Comparison of ENCODE assay signal across 11 mouse cellular contexts in genomic region chr2:14631590-14631989, GRCm38 (mm10). TPM values are rescaled to one million over a fixed set of nuclear protein-coding genes. Genes with fewer than 3 reads are reported as not detected.
DNase-seq lines count a peak whose midpoint lies in the region; ATAC-seq and TF ChIP-seq lines count a peak whose summit lies in the region.
"Had no signal": no experiment of that assay in that cellular context is flagged by ENCODE, and none has a peak within 500 bp of the region (broad histone marks: within the 10 kb centered on the region; RNA-seq: fewer than 3 reads in every experiment).

No protein-coding gene starts in this region.

- no peak for TF ChIP-seq CTCF in CH12.LX (conservative IDR thresholded peaks at IDR 0.05 in 1 of 2, IDR thresholded peaks at IDR 0.05 in 1 of 2; ENCODE audit: low read depth in 2 of 2, low read length in 2 of 2)

- no peak overlapping the region for H3K9ac ChIP-seq in heart, embryonic 11.5 days (ENCODE audit: low read depth, low read length)
- H3K9ac ChIP-seq in CH12.LX (ENCODE audit: insufficient read depth, low read depth), result no peak overlapping the region
- H3K9ac ChIP-seq in liver, embryonic 13.5 days, result no peak overlapping the region
- H3K9ac ChIP-seq: heart, embryonic 13.5 days; lung, embryonic 14.5 days had no signal

- TF ChIP-seq POLR2A in CH12.LX (IDR thresholded peaks at IDR 0.05; ENCODE audit: low read depth, low read length), result no peak

- TF ChIP-seq EP300 in CH12.LX (IDR thresholded peaks at IDR 0.05; ENCODE audit: low read length), result peak; percentile 88

- TF ChIP-seq RAD21 in CH12.LX (IDR thresholded peaks at IDR 0.05; ENCODE audit: low read depth, low read length), result no peak; the same call in none of the 2 replicates

- no peaks in the 10 kb centered on the region for H3K79me2 ChIP-seq in CH12.LX (replicated peaks; ENCODE audit: control insufficient read depth, extremely low read depth, insufficient read depth, poor library complexity, severe bottlenecking)

- WGBS in heart, embryonic 11.5 days (ENCODE audit: insufficient replicate concordance), result 55% methylated on average over 1 of the region's 1 CpGs
- 14% methylated on average over 1 of the region's 1 CpGs for WGBS in liver, embryonic 13.5 days (ENCODE audit: insufficient replicate concordance)
- 100% methylated on average over 1 of the region's 1 CpGs for WGBS in forebrain, embryonic 10.5 days

- no peak for ATAC-seq in heart, embryonic 11.5 days (replicated peaks; ENCODE audit: insufficient number of reproducible peaks, low FRiP score, low TSS enrichment)
- ATAC-seq in liver, embryonic 13.5 days (ENCODE audit: low read depth), result no peak

- no peaks in the 10 kb centered on the region for H3K27me3 ChIP-seq in heart, embryonic 11.5 days (ENCODE audit: control insufficient read depth, insufficient read depth, low read length)
- no peaks in the 10 kb centered on the region for H3K27me3 ChIP-seq in CH12.LX (replicated peaks)
- no peaks in the 10 kb centered on the region for H3K27me3 ChIP-seq in liver, embryonic 13.5 days
- no peaks in the 10 kb centered on the region for H3K27me3 ChIP-seq in forebrain, embryonic 10.5 days (ENCODE audit: poor library complexity, severe bottlenecking)
- H3K27me3 ChIP-seq: heart, embryonic 13.5 days had no signal

- dilution Hi-C loops in CH12.LX (cut with MboI; ENCODE audit: extremely low pct_ligation_motif_present, extremely low pct_unique_long_range_greater_than_20kb, low sequenced_read_pairs), result no loop called here

- in situ Hi-C loops in CH12.LX (cut with MboI; ENCODE audit: low pct_ligation_motif_present, low pct_unique_long_range_greater_than_20kb, low sequenced_read_pairs), result no loop called here

- H3K4me2 ChIP-seq in heart, embryonic 11.5 days, result no peak overlapping the region
- H3K4me2 ChIP-seq in CH12.LX (ENCODE audit: insufficient read depth, low read depth, poor library complexity, severe bottlenecking), result no peak overlapping the region
- H3K4me2 ChIP-seq in liver, embryonic 13.5 days, result no peak overlapping the region
- H3K4me2 ChIP-seq: heart, embryonic 13.5 days; lung, embryonic 14.5 days had no signal

- H3K4me3 ChIP-seq in heart, embryonic 11.5 days (ENCODE audit: low read depth, low read length), result no peak overlapping the region
- no peak overlapping the region for H3K4me3 ChIP-seq in CH12.LX (replicated peaks in 1 of 3; ENCODE audit: low read depth in 2 of 3, low read length in 2 of 3, poor library complexity in 1 of 3)
- H3K4me3 ChIP-seq in liver, embryonic 13.5 days (replicated peaks), result no peak overlapping the region
- no peak overlapping the region for H3K4me3 ChIP-seq in forebrain, embryonic 10.5 days
- H3K4me3 ChIP-seq: heart, embryonic 13.5 days had no signal

- H3K27ac ChIP-seq in heart, embryonic 11.5 days (ENCODE audit: low read depth, low read length), result no peak overlapping the region
- no peak overlapping the region; the same call in 1 of the 2 replicates for H3K27ac ChIP-seq in CH12.LX (ENCODE audit: insufficient read depth, low read depth)
- H3K27ac ChIP-seq in liver, embryonic 13.5 days, result no peak overlapping the region
- no peak overlapping the region for H3K27ac ChIP-seq in forebrain, embryonic 10.5 days
- H3K27ac ChIP-seq: heart, embryonic 13.5 days had no signal

- peak; percentile 97 for DNase-seq in heart, adult 11 months
- peak; percentile 90 for DNase-seq in CH12.LX (ENCODE audit: extremely low read depth)
- peak; percentile 13 for DNase-seq in liver, embryonic 13.5 days
- DNase-seq in spleen, adult 12 weeks (ENCODE audit: low spot score), result peak; percentile 46
- DNase-seq in forebrain, embryonic 10.5 days (ENCODE audit: extremely low spot score, low spot score), result no peak
- DNase-seq in urinary bladder, postnatal 4 days (ENCODE audit: low spot score in 2 of 2), result no peak
- DNase-seq in embryo, embryonic 10.5 days (ENCODE audit: low spot score), result no peak
- DNase-seq: kidney, postnatal 10 days; lung, embryonic 14.5 days had no signal

- H3K36me3 ChIP-seq in heart, embryonic 11.5 days (ENCODE audit: control insufficient read depth, insufficient read depth, low read length), result no peaks in the 10 kb centered on the region
- no peaks in the 10 kb centered on the region for H3K36me3 ChIP-seq in CH12.LX (replicated peaks in 1 of 2; ENCODE audit: control insufficient read depth in 1 of 2, insufficient read depth in 1 of 2, low read length in 1 of 2)
- no peaks in the 10 kb centered on the region for H3K36me3 ChIP-seq in liver, embryonic 13.5 days
- no peaks in the 10 kb centered on the region for H3K36me3 ChIP-seq in forebrain, embryonic 10.5 days (replicated peaks)

- H3K4me1 ChIP-seq in heart, embryonic 11.5 days (ENCODE audit: control insufficient read depth, insufficient read depth, low read length), result peaks cover 4% of the 10 kb centered on the region; the same call in 1 of the 2 replicates
- peaks cover 4 to 54% of the 10 kb centered on the region in 2 experiments; a peak in 3 of 4 replicates for H3K4me1 ChIP-seq in CH12.LX (ENCODE audit: control insufficient read depth in 1 of 2, insufficient read depth in 2 of 2)
- H3K4me1 ChIP-seq in liver, embryonic 13.5 days (replicated peaks), result no peaks in the 10 kb centered on the region
- no peaks in the 10 kb centered on the region for H3K4me1 ChIP-seq in forebrain, embryonic 10.5 days

- H3K9me3 ChIP-seq in heart, embryonic 11.5 days (replicated peaks; ENCODE audit: control insufficient read depth, low read length), result no peaks in the 10 kb centered on the region
- H3K9me3 ChIP-seq in CH12.LX (replicated peaks; ENCODE audit: low read length), result no peaks in the 10 kb centered on the region
- no peaks in the 10 kb centered on the region for H3K9me3 ChIP-seq in liver, embryonic 13.5 days (replicated peaks)
- H3K9me3 ChIP-seq in forebrain, embryonic 10.5 days, result no peaks in the 10 kb centered on the region
- H3K9me3 ChIP-seq: heart, embryonic 13.5 days had no signal

TF ChIP-seq in CH12.LX, 34 proteins besides CTCF, POLR2A, EP300 and RAD21:
- TF ChIP-seq MXI1 (IDR thresholded peaks at IDR 0.05; ENCODE audit: low read depth, low read length) (no peak), ELF1 (IDR thresholded peaks at IDR 0.05; ENCODE audit: low read depth, low read length) (peak; percentile 40; the same call in 1 of the 2 replicates), JUN (IDR thresholded peaks at IDR 0.05; ENCODE audit: insufficient read depth, low read depth, low read length) (no peak), CHD2 (IDR thresholded peaks at IDR 0.05; ENCODE audit: low read length) (no peak), E2F4 (IDR thresholded peaks at IDR 0.05; ENCODE audit: insufficient replicate concordance, low read depth, low read length) (no peak), MAFK (IDR thresholded peaks at IDR 0.05; ENCODE audit: insufficient replicate concordance, low read length) (no peak), JUND (conservative IDR thresholded peaks at IDR 0.05; ENCODE audit: low read depth, low read length) (0 out of 2 replicates have a peak, but pooled peaks have one; percentile 16), TCF12 (IDR thresholded peaks at IDR 0.05; ENCODE audit: low read depth, low read length) (0 out of 2 replicates have a peak, but pooled peaks have one; percentile 27), BHLHE40 (IDR thresholded peaks at IDR 0.05; ENCODE audit: low read depth, low read length) (peak; percentile 22; the same call in 1 of the 2 replicates), GABPA (IDR thresholded peaks at IDR 0.05; ENCODE audit: insufficient replicate concordance, low read depth, low read length) (no peak), IRF4 (IDR thresholded peaks at IDR 0.05; ENCODE audit: low read depth, low read length) (peak; percentile 69), MAZ (IDR thresholded peaks at IDR 0.05; ENCODE audit: low read depth, low read length) (peak; percentile 80; the same call in 1 of the 2 replicates), USF1 (IDR thresholded peaks at IDR 0.05; ENCODE audit: low read depth, low read length) (no peak), ETS1 (conservative IDR thresholded peaks at IDR 0.05; ENCODE audit: low read depth, low read length) (peak; percentile 46; the same call in 1 of the 2 replicates), RCOR1 (conservative IDR thresholded peaks at IDR 0.05; ENCODE audit: low read depth, low read length) (peak; percentile 79), NELFE (IDR thresholded peaks at IDR 0.05; ENCODE audit: low read depth, low read length) (no peak), POLR2AphosphoS2 (IDR thresholded peaks at IDR 0.05; ENCODE audit: low read depth, low read length) (no peak), SIN3A (IDR thresholded peaks at IDR 0.05; ENCODE audit: low read length) (no peak), MAX (IDR thresholded peaks at IDR 0.05; ENCODE audit: low read length) (no peak), ZC3H11A (IDR thresholded peaks at IDR 0.05; ENCODE audit: low read depth, low read length) (no peak), MEF2A (IDR thresholded peaks at IDR 0.05; ENCODE audit: borderline replicate concordance, low read depth, low read length) (peak; percentile 79), USF2 (conservative IDR thresholded peaks at IDR 0.05; ENCODE audit: low read depth, low read length) (no peak)

RNA-seq across cellular contexts. Expression of gene Cacnb2, which starts 28.7 kb away (rescaled TPM):
- polyA plus RNA-seq in heart, embryonic 11.5 days (2014; fragmentation: Nextera tagmentation; extraction: Ambion mirVana), result 7.6 and 12.2 TPM in 2 replicates
- total RNA-seq in CH12.LX (2012; rRNA removed) (0.25 and 0.42 TPM in 2 replicates), CH12.LX (2014; rRNA removed) (0.93 and 1.2 TPM in 2 replicates)
- 2.0 and 2.8 TPM in 2 replicates for polyA plus RNA-seq in CH12.LX (2012; ENCODE audit: insufficient read length, low read depth)
- polyA plus RNA-seq in liver, embryonic 13.5 days (2015; fragmentation: Nextera tagmentation; extraction: Ambion mirVana), result 0.12 and 0.30 TPM in 2 replicates
- polyA plus RNA-seq in forebrain, embryonic 10.5 days (2016; fragmentation: Nextera tagmentation; extraction: Ambion mirVana), result 2.7 and 2.8 TPM in 2 replicates

Comparison
In these comparisons a context has a peak if more than half of its experiments do, and no peak if none do; other contexts are left out.
1. DNase-seq: peak in heart, adult 11 months (single experiment), CH12.LX (single experiment), liver, embryonic 13.5 days (single experiment) and spleen, adult 12 weeks (single experiment); none in forebrain, embryonic 10.5 days (single experiment), urinary bladder, postnatal 4 days (0 of 2) and embryo, embryonic 10.5 days (single experiment).